In the genomic region with DNA sequence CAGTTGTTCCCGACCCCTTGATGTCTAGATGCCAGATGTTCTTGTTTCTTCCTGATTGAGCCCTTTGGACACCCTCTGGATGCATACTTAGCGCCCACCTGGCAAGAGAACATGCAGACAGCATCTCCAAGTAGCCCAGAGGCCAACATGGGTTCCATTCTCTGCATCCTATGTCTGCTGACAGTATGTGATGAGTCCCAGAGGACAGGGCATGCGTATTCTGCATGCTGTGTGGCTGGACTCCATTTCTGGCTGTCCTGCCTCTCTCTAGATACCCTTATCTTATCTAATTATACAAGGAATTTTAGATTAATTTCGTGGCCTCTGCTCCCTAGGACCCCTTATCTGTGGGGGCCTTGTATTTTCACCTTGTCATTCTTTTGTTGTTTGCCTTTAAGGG, we compare ENCODE assay signal across 14 mouse cellular contexts. TPM values are rescaled to one million over a fixed set of nuclear protein-coding genes. Genes with fewer than 3 reads are reported as not detected.
A peak's percentile ranks its signal among the peaks of the same experiment; 100 is the strongest.
DNase-seq lines count a peak whose midpoint lies in the region; ATAC-seq and TF ChIP-seq lines count a peak whose summit lies in the region.
"Had no signal": no experiment of that assay in that cellular context is flagged by ENCODE, and none has a peak within 500 bp of the region (broad histone marks: within the 10 kb centered on the region; RNA-seq: fewer than 3 reads in every experiment).

No protein-coding gene starts in this region.

- no peak overlapping the region for H3K27ac ChIP-seq in lung, embryonic 16.5 days (ENCODE audit: low read length)
- peak overlapping the region; percentile 42; the same call in 1 of the 2 replicates for H3K27ac ChIP-seq in forebrain, postnatal 0 days (ENCODE audit: low read depth, low read length)
- peak overlapping the region; percentile 37; the same call in 1 of the 2 replicates for H3K27ac ChIP-seq in midbrain, embryonic 11.5 days (ENCODE audit: low read depth, low read length)
- no peak overlapping the region for H3K27ac ChIP-seq in stomach, postnatal 0 days (replicated peaks)
- H3K27ac ChIP-seq: embryonic facial prominence, embryonic 13.5 days; limb, embryonic 13.5 days had no signal

- no peak for TF ChIP-seq CTCF in lung, adult 2 months (IDR thresholded peaks at IDR 0.05; ENCODE audit: insufficient read depth, low read length)
- no peak for TF ChIP-seq CTCF in forebrain, postnatal 0 days (IDR thresholded peaks at IDR 0.05; ENCODE audit: low read depth)
- no peak for TF ChIP-seq CTCF in stomach, postnatal 0 days (IDR thresholded peaks at IDR 0.05; ENCODE audit: low read depth)

- H3K27me3 ChIP-seq in lung, embryonic 16.5 days (ENCODE audit: control insufficient read depth, insufficient read depth, low read depth, low read length): peaks cover 24% of the 10 kb centered on the region
- H3K27me3 ChIP-seq in forebrain, postnatal 0 days (ENCODE audit: insufficient read depth, low read length): no peaks in the 10 kb centered on the region
- H3K27me3 ChIP-seq in midbrain, embryonic 11.5 days (ENCODE audit: control insufficient read depth, insufficient read depth, low read length): peaks cover 15% of the 10 kb centered on the region; the same call in 1 of the 2 replicates
- H3K27me3 ChIP-seq in stomach, postnatal 0 days (ENCODE audit: control insufficient read depth, insufficient read depth, low read length): no peaks in the 10 kb centered on the region
- H3K27me3 ChIP-seq: Patski had no signal

- peaks cover 20% of the 10 kb centered on the region for H3K4me1 ChIP-seq in lung, embryonic 16.5 days (replicated peaks; ENCODE audit: control insufficient read depth, insufficient read depth, low read length)
- no peaks in the 10 kb centered on the region for H3K4me1 ChIP-seq in lung, adult 2 months (ENCODE audit: control insufficient read depth, insufficient read depth, low read length)
- H3K4me1 ChIP-seq in forebrain, postnatal 0 days (ENCODE audit: insufficient read depth): peaks cover 24% of the 10 kb centered on the region
- peaks cover 22% of the 10 kb centered on the region for H3K4me1 ChIP-seq in midbrain, embryonic 11.5 days (ENCODE audit: control insufficient read depth, insufficient read depth, low read length)
- no peaks in the 10 kb centered on the region for H3K4me1 ChIP-seq in stomach, postnatal 0 days (replicated peaks; ENCODE audit: control insufficient read depth, insufficient read depth)

- no peak overlapping the region for H3K9ac ChIP-seq in lung, embryonic 16.5 days (ENCODE audit: low read length)
- H3K9ac ChIP-seq in forebrain, postnatal 0 days: no peak overlapping the region
- no peak overlapping the region for H3K9ac ChIP-seq in midbrain, embryonic 11.5 days (ENCODE audit: low read length)
- no peak overlapping the region for H3K9ac ChIP-seq in stomach, postnatal 0 days (ENCODE audit: low read length)
- H3K9ac ChIP-seq: embryonic facial prominence, embryonic 13.5 days; limb, embryonic 13.5 days had no signal

- H3K4me3 ChIP-seq in lung, embryonic 16.5 days (ENCODE audit: low read length): no peak overlapping the region
- H3K4me3 ChIP-seq in lung, adult 2 months (replicated peaks; ENCODE audit: extremely low read depth, low read depth, low read length): no peak overlapping the region
- no peak overlapping the region for H3K4me3 ChIP-seq in forebrain, postnatal 0 days (ENCODE audit: low read depth, low read length)
- no peak overlapping the region for H3K4me3 ChIP-seq in midbrain, embryonic 11.5 days (ENCODE audit: low read depth, low read length)
- H3K4me3 ChIP-seq in stomach, postnatal 0 days (ENCODE audit: low read depth, low read length): no peak overlapping the region
- H3K4me3 ChIP-seq: embryonic facial prominence, embryonic 13.5 days; limb, embryonic 13.5 days had no signal

- no peak for TF ChIP-seq POLR2A in lung, adult 2 months (IDR thresholded peaks at IDR 0.05; ENCODE audit: borderline replicate concordance, extremely low read depth, low read depth, low read length)

- ATAC-seq in lung, embryonic 16.5 days (ENCODE audit: low read depth): peak; percentile 4; the same call in 1 of the 2 replicates
- peak; percentile 16; the same call in 1 of the 2 replicates for ATAC-seq in forebrain, postnatal 0 days
- ATAC-seq in midbrain, embryonic 11.5 days (ENCODE audit: low FRiP score): peak; percentile 67
- ATAC-seq in stomach, postnatal 0 days (ENCODE audit: low FRiP score, low TSS enrichment): no peak
- ATAC-seq: Patski had no signal

- H3K4me2 ChIP-seq in lung, embryonic 16.5 days (ENCODE audit: low read depth, low read length): no peak overlapping the region
- peak overlapping the region; percentile 28; the same call in 1 of the 2 replicates for H3K4me2 ChIP-seq in forebrain, postnatal 0 days (ENCODE audit: low read depth)
- no peak overlapping the region; the same call in 1 of the 2 replicates for H3K4me2 ChIP-seq in midbrain, embryonic 11.5 days
- no peak overlapping the region for H3K4me2 ChIP-seq in stomach, postnatal 0 days (replicated peaks; ENCODE audit: low read depth)
- H3K4me2 ChIP-seq: embryonic facial prominence, embryonic 13.5 days; limb, embryonic 13.5 days had no signal

- H3K9me3 ChIP-seq in lung, embryonic 16.5 days (ENCODE audit: control insufficient read depth, low read length): no peaks in the 10 kb centered on the region
- no peaks in the 10 kb centered on the region for H3K9me3 ChIP-seq in forebrain, postnatal 0 days (ENCODE audit: low read length)
- H3K9me3 ChIP-seq in midbrain, embryonic 11.5 days (ENCODE audit: control insufficient read depth, low read length): no peaks in the 10 kb centered on the region
- no peaks in the 10 kb centered on the region for H3K9me3 ChIP-seq in stomach, postnatal 0 days (ENCODE audit: control insufficient read depth, low read length)
- H3K9me3 ChIP-seq: embryonic facial prominence, embryonic 13.5 days; limb, embryonic 13.5 days had no signal

- H3K36me3 ChIP-seq in lung, embryonic 16.5 days (ENCODE audit: control insufficient read depth, insufficient read depth, low read length): no peaks in the 10 kb centered on the region
- no peaks in the 10 kb centered on the region for H3K36me3 ChIP-seq in forebrain, postnatal 0 days (ENCODE audit: insufficient read depth)
- no peaks in the 10 kb centered on the region for H3K36me3 ChIP-seq in midbrain, embryonic 11.5 days (ENCODE audit: control insufficient read depth, insufficient read depth, low read length)
- H3K36me3 ChIP-seq in stomach, postnatal 0 days (ENCODE audit: control insufficient read depth, insufficient read depth, low read length): no peaks in the 10 kb centered on the region
- H3K36me3 ChIP-seq: embryonic facial prominence, embryonic 13.5 days; limb, embryonic 13.5 days had no signal

- no peak for TF ChIP-seq EP300 in stomach, postnatal 0 days (optimal IDR thresholded peaks at IDR 0.05)

- DNase-seq in lung, adult 2 months: no peak
- DNase-seq in forebrain, postnatal 0 days: no peak
- DNase-seq in midbrain, embryonic 11.5 days (ENCODE audit: low spot score, missing footprints): peak; percentile 87
- no peak for DNase-seq in stomach, postnatal 0 days (ENCODE audit: low spot score)
- no peak for DNase-seq in layer of hippocampus, postnatal 14 days (ENCODE audit: low spot score in 2 of 2)
- DNase-seq in frontal cortex, postnatal 10 days (ENCODE audit: low spot score in 2 of 2): no peak
- DNase-seq: cerebellum, adult 8-10 months; kidney, postnatal 25 days; layer of hippocampus, postnatal 36 days; lung, adult 18-20 months had no signal

- WGBS in lung, embryonic 16.5 days: 32% methylated on average over 4 of the region's 4 CpGs
- WGBS in lung, adult 2 months: 57% methylated on average over 4 of the region's 4 CpGs
- WGBS in forebrain, postnatal 0 days: 47% methylated on average over 4 of the region's 4 CpGs
- 52% methylated on average over 4 of the region's 4 CpGs for WGBS in midbrain, embryonic 11.5 days
- 63% methylated on average over 4 of the region's 4 CpGs for WGBS in stomach, postnatal 0 days

RNA-seq across cellular contexts. Expression of a gene that starts 2.6 kb away (rescaled TPM):
- 2.1 and 4.5 TPM in 2 replicates for polyA plus RNA-seq in lung, embryonic 16.5 days (2015; fragmentation: Nextera tagmentation; extraction: Ambion mirVana)
- polyA plus RNA-seq in lung, adult 2 months (2012; rRNA removed): 2.2 and 2.4 TPM in 2 replicates
- total RNA-seq in forebrain, postnatal 0 days (2014; rRNA removed): 1.6 and 3.2 TPM in 2 replicates
- 2.7 and 3.7 TPM in 2 replicates for polyA plus RNA-seq in forebrain, postnatal 0 days (2015; fragmentation: Nextera tagmentation; extraction: Ambion mirVana)
- 1.2 and 1.3 TPM in 2 replicates for polyA plus RNA-seq in midbrain, embryonic 11.5 days (2014; fragmentation: Nextera tagmentation; extraction: Ambion mirVana)
- polyA plus RNA-seq in stomach, postnatal 0 days (2015; fragmentation: Nextera tagmentation; extraction: Ambion mirVana): 0.45 and 0.56 TPM in 2 replicates
- 1 to 10 TPM in 1 of 2 experiments, under 1 TPM in 1; 0.78 to 1.5 TPM for total RNA-seq in layer of hippocampus, postnatal 14 days (2021)

Comparison
In these comparisons a context has a peak if more than half of its experiments do, and no peak if none do; other contexts are left out.
1. H3K27ac ChIP-seq: peak in forebrain, postnatal 0 days (single experiment) and midbrain, embryonic 11.5 days (single experiment); none in lung, embryonic 16.5 days (single experiment) and stomach, postnatal 0 days (single experiment).